ENCODE assay signal across 21 mouse cellular contexts in the genomic region with DNA sequence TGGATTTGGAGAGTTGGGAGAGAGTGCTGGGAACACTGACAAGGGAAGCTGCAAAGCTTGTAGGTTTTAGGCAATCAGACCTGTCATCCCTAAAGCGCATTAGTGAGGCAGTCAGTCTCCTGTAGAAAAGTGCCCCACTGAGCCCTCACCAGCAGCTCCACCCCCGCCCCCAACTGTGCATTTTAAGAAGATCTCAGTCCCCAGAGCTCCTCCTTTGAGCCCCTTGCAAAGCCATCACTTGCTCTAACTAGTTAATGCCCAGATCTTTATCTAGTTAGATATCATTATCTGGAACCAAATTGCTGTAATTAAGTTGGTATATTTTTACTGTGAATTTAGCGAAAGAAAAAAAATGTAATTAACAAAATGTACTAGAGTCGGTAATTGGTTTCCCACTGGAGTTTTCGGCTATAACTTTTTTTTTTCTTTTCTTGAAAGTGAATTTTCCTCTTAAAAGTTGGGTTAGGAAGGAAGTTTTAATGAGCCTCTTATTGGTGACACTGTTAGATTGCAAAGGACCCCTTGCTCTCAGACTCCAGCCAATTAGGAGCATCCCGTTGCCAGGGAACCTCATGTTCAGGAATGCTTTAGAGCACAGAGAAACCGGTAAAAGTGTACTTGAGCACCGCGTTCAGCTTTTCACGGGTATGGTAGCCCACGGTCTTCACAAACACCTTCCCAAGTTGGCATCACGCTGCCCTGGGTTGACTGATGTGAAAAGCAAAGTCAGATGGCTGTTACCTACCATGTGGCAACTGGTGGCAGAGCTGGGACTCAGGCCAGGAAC. TPM values are rescaled to one million over a fixed set of nuclear protein-coding genes. Genes with fewer than 3 reads are reported as not detected.
A peak's percentile ranks its signal among the peaks of the same experiment; 100 is the strongest.
DNase-seq lines count a peak whose midpoint lies in the region; ATAC-seq lines count a peak whose summit lies in the region.
"Had no signal": no experiment of that assay in that cellular context is flagged by ENCODE, and none has a peak within 500 bp of the region (broad histone marks: within the 10 kb centered on the region; RNA-seq: fewer than 3 reads in every experiment).

No protein-coding gene starts in this region.

- no peak overlapping the region for H3K9ac ChIP-seq in midbrain, embryonic 14.5 days (replicated peaks; ENCODE audit: low read length)
- no peak overlapping the region for H3K9ac ChIP-seq in midbrain, embryonic 16.5 days (ENCODE audit: low read depth, low read length)
- H3K9ac ChIP-seq in embryonic facial prominence, embryonic 11.5 days (replicated peaks; ENCODE audit: low read length), result no peak overlapping the region
- H3K9ac ChIP-seq in forebrain, embryonic 15.5 days (replicated peaks), result no peak overlapping the region
- no peak overlapping the region for H3K9ac ChIP-seq in intestine, embryonic 15.5 days
- H3K9ac ChIP-seq: embryonic facial prominence, embryonic 13.5 days; heart, embryonic 15.5 days; liver, postnatal 0 days; midbrain, embryonic 15.5 days had no signal

- whole genome bisulfite sequencing in midbrain, embryonic 14.5 days, result 17% methylated on average over 12 of the region's 12 CpGs
- 17% methylated on average over 12 of the region's 12 CpGs for WGBS in midbrain, embryonic 16.5 days
- 38% methylated on average over 12 of the region's 12 CpGs for WGBS in embryonic facial prominence, embryonic 11.5 days
- WGBS in forebrain, embryonic 15.5 days, result 5% methylated on average over 12 of the region's 12 CpGs
- 58% methylated on average over 12 of the region's 12 CpGs for WGBS in intestine, embryonic 15.5 days

- ATAC-seq in midbrain, embryonic 14.5 days (ENCODE audit: low FRiP score, low TSS enrichment), result no peak
- no peak for ATAC-seq in midbrain, embryonic 16.5 days
- no peak for ATAC-seq in embryonic facial prominence, embryonic 11.5 days (replicated peaks; ENCODE audit: insufficient number of reproducible peaks, low FRiP score, low TSS enrichment, low read depth)
- no peak; the same call in 1 of the 2 replicates for ATAC-seq in forebrain, embryonic 15.5 days (replicated peaks)
- no peak for ATAC-seq in intestine, embryonic 15.5 days
- ATAC-seq in CD4-positive, CD25-positive, alpha-beta regulatory T cell, adult 4 months, result no peak
- ATAC-seq: hindbrain, postnatal 0 days; liver, postnatal 0 days; midbrain, embryonic 15.5 days had no signal

- no peaks in the 10 kb centered on the region for H3K27me3 ChIP-seq in midbrain, embryonic 14.5 days (ENCODE audit: control insufficient read depth, insufficient read depth, low read length)
- H3K27me3 ChIP-seq in midbrain, embryonic 16.5 days (ENCODE audit: control insufficient read depth, insufficient read depth, low read depth, low read length), result no peaks in the 10 kb centered on the region
- H3K27me3 ChIP-seq in embryonic facial prominence, embryonic 11.5 days (ENCODE audit: control insufficient read depth, insufficient read depth, low read length), result no peaks in the 10 kb centered on the region
- H3K27me3 ChIP-seq in forebrain, embryonic 15.5 days, result no peaks in the 10 kb centered on the region
- no peaks in the 10 kb centered on the region for H3K27me3 ChIP-seq in intestine, embryonic 15.5 days (replicated peaks)
- H3K27me3 ChIP-seq: embryonic facial prominence, embryonic 13.5 days; heart, embryonic 15.5 days; midbrain, embryonic 15.5 days had no signal

- no peaks in the 10 kb centered on the region for H3K9me3 ChIP-seq in midbrain, embryonic 14.5 days (ENCODE audit: control insufficient read depth, low read length)
- 0 out of 2 replicates have a peak, but pooled peaks cover 2% of the 10 kb centered on the region for H3K9me3 ChIP-seq in midbrain, embryonic 16.5 days (replicated peaks; ENCODE audit: control insufficient read depth, low read length, poor library complexity, severe bottlenecking)
- no peaks in the 10 kb centered on the region for H3K9me3 ChIP-seq in embryonic facial prominence, embryonic 11.5 days (replicated peaks; ENCODE audit: control insufficient read depth, low read length)
- H3K9me3 ChIP-seq in forebrain, embryonic 15.5 days, result no peaks in the 10 kb centered on the region
- H3K9me3 ChIP-seq in intestine, embryonic 15.5 days, result no peaks in the 10 kb centered on the region
- H3K9me3 ChIP-seq: embryonic facial prominence, embryonic 13.5 days; heart, embryonic 15.5 days; midbrain, embryonic 15.5 days had no signal

- H3K4me2 ChIP-seq in midbrain, embryonic 14.5 days (ENCODE audit: low read length), result no peak overlapping the region
- H3K4me2 ChIP-seq in midbrain, embryonic 16.5 days (ENCODE audit: low read length), result no peak overlapping the region
- H3K4me2 ChIP-seq in embryonic facial prominence, embryonic 11.5 days (ENCODE audit: low read depth, low read length), result no peak overlapping the region
- no peak overlapping the region for H3K4me2 ChIP-seq in forebrain, embryonic 15.5 days (replicated peaks)
- H3K4me2 ChIP-seq in intestine, embryonic 15.5 days (replicated peaks), result no peak overlapping the region
- H3K4me2 ChIP-seq: embryonic facial prominence, embryonic 13.5 days; heart, embryonic 15.5 days; midbrain, embryonic 15.5 days had no signal

- peak; percentile 29 for DNase-seq in midbrain, embryonic 14.5 days
- peak; percentile 25 for DNase-seq in embryonic facial prominence, embryonic 11.5 days (ENCODE audit: low spot score)
- no peak for DNase-seq in right cerebral cortex, postnatal 36 days (ENCODE audit: low spot score in 2 of 2)
- DNase-seq: adrenal gland, adult 2 months; cerebellum, adult 9-11 months; gastrocnemius, postnatal 25 days; heart, adult 2 months; heart, postnatal 4 days; kidney, adult 11 months; kidney, postnatal 10 days; liver, postnatal 0 days; lung, postnatal 14 days; right cerebral cortex, adult 18-20 months had no signal

- no peaks in the 10 kb centered on the region for H3K4me1 ChIP-seq in midbrain, embryonic 14.5 days (ENCODE audit: control insufficient read depth, insufficient read depth, low read length)
- no peaks in the 10 kb centered on the region for H3K4me1 ChIP-seq in midbrain, embryonic 16.5 days (ENCODE audit: control insufficient read depth, insufficient read depth, low read length)
- no peaks in the 10 kb centered on the region for H3K4me1 ChIP-seq in embryonic facial prominence, embryonic 11.5 days (ENCODE audit: control insufficient read depth, insufficient read depth, low read length)
- 0 out of 2 replicates have a peak, but pooled peaks cover 8% of the 10 kb centered on the region for H3K4me1 ChIP-seq in forebrain, embryonic 15.5 days
- H3K4me1 ChIP-seq in intestine, embryonic 15.5 days (replicated peaks), result no peaks in the 10 kb centered on the region
- H3K4me1 ChIP-seq: embryonic facial prominence, embryonic 13.5 days; heart, embryonic 15.5 days; midbrain, embryonic 15.5 days had no signal

- no peak overlapping the region for H3K27ac ChIP-seq in midbrain, embryonic 14.5 days (replicated peaks; ENCODE audit: low read depth, low read length)
- H3K27ac ChIP-seq in midbrain, embryonic 16.5 days (ENCODE audit: low read length), result no peak overlapping the region
- no peak overlapping the region for H3K27ac ChIP-seq in embryonic facial prominence, embryonic 11.5 days (replicated peaks; ENCODE audit: low read depth, low read length)
- H3K27ac ChIP-seq in forebrain, embryonic 15.5 days (replicated peaks), result 0 out of 2 replicates have a peak overlapping the region, but pooled peaks have one; percentile 3
- no peak overlapping the region for H3K27ac ChIP-seq in intestine, embryonic 15.5 days
- H3K27ac ChIP-seq: embryonic facial prominence, embryonic 13.5 days; heart, adult 2 months; heart, embryonic 15.5 days; hindbrain, postnatal 0 days; midbrain, embryonic 15.5 days had no signal

- H3K4me3 ChIP-seq in midbrain, embryonic 14.5 days (replicated peaks; ENCODE audit: low read depth, low read length), result no peak overlapping the region
- H3K4me3 ChIP-seq in midbrain, embryonic 16.5 days (ENCODE audit: low read depth, low read length), result no peak overlapping the region
- no peak overlapping the region for H3K4me3 ChIP-seq in embryonic facial prominence, embryonic 11.5 days (ENCODE audit: low read depth, low read length)
- no peak overlapping the region for H3K4me3 ChIP-seq in forebrain, embryonic 15.5 days
- H3K4me3 ChIP-seq in intestine, embryonic 15.5 days (replicated peaks), result no peak overlapping the region
- H3K4me3 ChIP-seq: embryonic facial prominence, embryonic 13.5 days; heart, adult 2 months; heart, embryonic 15.5 days; midbrain, embryonic 15.5 days had no signal

- peaks cover 10% of the 10 kb centered on the region; the same call in 1 of the 2 replicates for H3K36me3 ChIP-seq in midbrain, embryonic 14.5 days (ENCODE audit: control insufficient read depth, insufficient read depth, low read length)
- peaks cover 6% of the 10 kb centered on the region; the same call in 1 of the 2 replicates for H3K36me3 ChIP-seq in midbrain, embryonic 16.5 days (ENCODE audit: control insufficient read depth, insufficient read depth, low read length)
- no peaks in the 10 kb centered on the region for H3K36me3 ChIP-seq in embryonic facial prominence, embryonic 11.5 days (replicated peaks; ENCODE audit: control insufficient read depth, insufficient read depth, low read depth, low read length)
- 0 out of 2 replicates have a peak, but pooled peaks cover 2% of the 10 kb centered on the region for H3K36me3 ChIP-seq in forebrain, embryonic 15.5 days
- H3K36me3 ChIP-seq in intestine, embryonic 15.5 days, result no peaks in the 10 kb centered on the region
- H3K36me3 ChIP-seq: embryonic facial prominence, embryonic 13.5 days; heart, embryonic 15.5 days had no signal

RNA-seq across cellular contexts. Expression of a gene that starts 22.9 kb away (rescaled TPM):
- polyA plus RNA-seq in midbrain, embryonic 14.5 days (2014; fragmentation: Nextera tagmentation; extraction: Ambion mirVana), result 1.9 and 2.5 TPM in 2 replicates
- 2.9 and 3.0 TPM in 2 replicates for polyA plus RNA-seq in midbrain, embryonic 16.5 days (2015; fragmentation: Nextera tagmentation; extraction: Ambion mirVana)
- polyA plus RNA-seq in embryonic facial prominence, embryonic 11.5 days (2014; fragmentation: Nextera tagmentation; extraction: Ambion mirVana), result 0.15 and 0.25 TPM in 2 replicates
- 5.0 and 7.2 TPM in 2 replicates for polyA plus RNA-seq in forebrain, embryonic 15.5 days (2015; fragmentation: Nextera tagmentation; extraction: Ambion mirVana)
- polyA plus RNA-seq in intestine, embryonic 15.5 days (2015; fragmentation: Nextera tagmentation; extraction: Ambion mirVana), result 0.68 and 0.87 TPM in 2 replicates
- polyA plus RNA-seq in CD4-positive, CD25-positive, alpha-beta regulatory T cell, adult 4 months (2017; shearing (Covaris generic)), result under 1 TPM; 0.16 to 0.17 TPM
- polyA plus RNA-seq: liver, postnatal 0 days had no signal

Comparison
In these comparisons a context has a peak if more than half of its experiments do, and no peak if none do; other contexts are left out.
1. DNase-seq: peak in midbrain, embryonic 14.5 days (single experiment) and embryonic facial prominence, embryonic 11.5 days (single experiment); none in right cerebral cortex, postnatal 36 days (0 of 2).